Mouse (Mus musculus): ENCODE data around the gene Pdik1l.

Gene Pdik1l

DNA sequence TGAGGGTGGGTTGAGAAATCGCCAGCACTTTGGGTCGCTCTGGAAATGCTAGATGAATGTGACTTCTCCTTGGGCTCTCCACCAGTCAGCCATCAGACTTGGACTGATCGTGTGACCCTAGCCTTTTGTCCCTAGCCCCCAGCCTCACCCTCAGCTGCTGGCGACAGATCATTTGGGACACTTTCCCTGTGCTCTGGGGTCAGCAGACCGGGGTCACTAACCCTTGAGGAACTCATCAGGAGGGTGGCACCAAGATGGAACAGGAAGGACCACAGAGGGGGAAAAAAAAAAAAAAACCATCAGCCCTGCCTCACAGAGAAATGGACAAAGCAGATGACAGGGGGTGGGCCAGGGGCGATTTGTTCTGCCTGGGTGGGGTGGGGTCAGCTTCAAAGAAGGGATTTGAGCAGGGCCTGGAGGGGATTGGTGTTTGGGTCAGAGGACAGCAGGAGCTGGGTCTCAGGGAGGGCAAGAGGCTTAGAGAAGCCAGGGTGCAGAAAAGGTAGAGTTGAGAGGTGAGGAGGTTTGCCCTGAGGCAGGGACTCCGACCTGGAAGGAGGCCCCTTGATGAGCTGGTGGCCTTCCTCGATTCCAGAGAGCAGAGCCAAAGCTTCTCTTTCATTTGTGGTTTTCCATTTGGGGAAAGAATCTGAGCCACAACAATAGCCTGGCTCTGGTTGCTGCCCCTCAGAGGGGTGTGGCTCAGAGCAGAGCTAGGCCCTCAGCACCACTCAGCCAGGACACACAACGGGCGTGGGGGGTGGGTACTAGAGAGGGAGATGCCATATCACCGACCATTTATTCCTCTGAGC lies 30.3 kb downstream of the Pdik1l start:
- DNase-seq (ENCODE audit: low spot score), result peak; percentile 69

DNA sequence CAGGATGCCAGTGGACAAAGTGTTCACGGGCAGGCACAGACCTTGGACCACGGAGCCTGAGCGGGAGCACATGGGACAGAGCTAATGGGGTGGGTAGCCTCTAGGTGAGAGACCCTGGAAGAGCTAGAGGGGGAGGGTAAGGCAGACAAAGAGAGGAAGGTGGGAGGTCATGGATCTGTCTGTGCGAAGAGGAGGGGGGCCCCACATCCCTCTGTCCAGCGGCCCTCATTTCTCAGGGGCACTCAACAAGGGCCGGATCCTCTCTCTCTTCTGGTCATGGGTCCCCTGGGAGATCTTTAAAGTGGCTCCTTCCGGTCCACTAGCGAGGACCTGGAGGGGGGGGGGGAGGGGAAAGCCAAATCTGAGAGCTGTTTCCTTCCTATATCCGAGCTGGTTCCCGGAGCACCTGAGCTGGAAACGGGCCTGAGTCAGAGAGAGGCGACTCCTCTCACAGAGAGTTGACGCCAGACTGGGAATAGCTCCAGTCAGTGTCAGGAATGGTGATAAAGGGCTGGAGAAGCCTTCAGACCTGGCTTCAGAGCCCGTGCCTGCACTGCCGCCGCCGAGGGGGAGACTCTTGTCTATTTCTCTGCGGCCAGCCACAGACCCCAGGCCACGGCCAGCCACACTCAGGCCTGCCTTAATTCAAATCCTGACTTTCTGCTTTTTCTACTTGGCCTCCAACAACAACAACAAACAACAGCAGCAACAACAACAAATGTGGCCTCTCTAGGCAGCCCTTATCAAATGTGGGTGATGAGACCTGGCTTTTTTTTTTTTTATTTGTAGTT lies 31.1 kb downstream of the Pdik1l start:
- DNase-seq (ENCODE audit: low spot score), result peak; percentile 77

DNA sequence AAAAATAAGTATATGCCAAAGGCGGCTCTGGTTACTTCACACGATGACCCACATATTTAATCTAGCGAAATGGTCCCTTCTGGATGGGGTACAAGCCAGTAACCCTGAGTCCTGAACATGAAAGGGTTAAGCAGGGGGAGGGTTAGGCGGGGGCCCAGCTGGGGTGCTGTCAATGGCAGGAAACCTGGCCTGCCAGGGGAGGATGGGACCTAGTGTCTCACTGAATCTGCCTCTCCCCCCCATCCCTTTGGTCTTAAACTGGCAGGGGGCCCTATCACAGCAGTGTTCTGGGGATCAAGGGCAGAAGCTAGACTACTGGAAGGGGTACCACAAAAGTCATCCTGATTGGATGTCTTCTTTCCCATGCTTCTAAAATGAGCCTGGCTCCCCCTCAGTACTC lies 31.8 kb downstream of the Pdik1l start:
- DNase-seq (ENCODE audit: low spot score), result peak; percentile 49

DNA sequence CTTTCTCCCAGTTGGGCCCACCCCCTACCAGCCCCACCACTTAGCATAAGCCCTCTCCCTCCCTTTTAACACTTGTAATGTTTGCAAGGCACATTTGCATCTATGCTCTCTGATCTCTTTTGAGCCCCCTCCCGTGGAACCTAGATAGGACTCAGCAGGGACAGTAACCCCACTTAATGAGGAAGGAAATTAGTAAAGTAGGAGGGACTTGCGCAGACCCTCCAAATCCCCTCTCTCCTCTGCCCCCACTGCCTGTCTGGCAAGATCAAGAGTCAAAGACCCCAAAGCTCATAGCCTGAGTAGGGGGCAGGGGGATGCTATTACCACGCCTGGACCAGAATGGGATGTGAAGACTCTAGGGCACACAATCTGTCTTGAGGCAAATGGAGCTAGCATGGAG lies 32.9 kb downstream of the Pdik1l start:
- DNase-seq (ENCODE audit: low spot score), result no peak

DNA sequence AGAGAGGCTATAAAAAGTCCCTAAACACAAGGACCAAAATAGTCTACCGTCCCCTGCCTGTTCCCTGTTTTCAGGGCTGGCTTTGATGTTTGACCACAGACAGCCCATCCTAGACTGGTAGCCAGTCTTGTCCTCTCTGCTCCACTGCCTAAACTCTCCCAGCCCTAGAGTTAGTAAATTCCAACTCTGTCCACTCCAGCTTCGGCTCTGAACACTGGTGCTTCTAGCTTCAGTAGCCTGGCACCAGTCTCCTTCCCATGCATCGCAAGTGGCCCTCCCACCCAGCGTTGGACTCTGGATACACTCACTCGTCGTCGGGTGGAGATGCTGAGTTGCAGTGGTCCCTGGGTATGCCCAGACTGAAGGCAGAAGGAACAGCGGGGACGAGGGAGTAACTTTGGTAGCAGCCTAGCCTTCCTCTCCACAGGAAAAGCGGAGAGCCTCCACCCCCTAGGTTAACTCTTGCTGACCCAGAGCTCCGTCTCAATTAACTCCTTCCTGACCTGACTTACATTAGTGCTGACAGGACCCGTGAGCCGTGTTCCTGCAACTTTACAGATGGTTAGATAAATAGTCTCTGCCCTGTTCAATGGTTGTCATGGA lies 33.9 kb downstream of the Pdik1l start, which contains the start of gene Grrp1:
TSS of gene Grrp1 (minus strand) at position 385 of the 603 bp plus-strand sequence.
- DNase-seq (ENCODE audit: low spot score), result peak; percentile 82

DNA sequence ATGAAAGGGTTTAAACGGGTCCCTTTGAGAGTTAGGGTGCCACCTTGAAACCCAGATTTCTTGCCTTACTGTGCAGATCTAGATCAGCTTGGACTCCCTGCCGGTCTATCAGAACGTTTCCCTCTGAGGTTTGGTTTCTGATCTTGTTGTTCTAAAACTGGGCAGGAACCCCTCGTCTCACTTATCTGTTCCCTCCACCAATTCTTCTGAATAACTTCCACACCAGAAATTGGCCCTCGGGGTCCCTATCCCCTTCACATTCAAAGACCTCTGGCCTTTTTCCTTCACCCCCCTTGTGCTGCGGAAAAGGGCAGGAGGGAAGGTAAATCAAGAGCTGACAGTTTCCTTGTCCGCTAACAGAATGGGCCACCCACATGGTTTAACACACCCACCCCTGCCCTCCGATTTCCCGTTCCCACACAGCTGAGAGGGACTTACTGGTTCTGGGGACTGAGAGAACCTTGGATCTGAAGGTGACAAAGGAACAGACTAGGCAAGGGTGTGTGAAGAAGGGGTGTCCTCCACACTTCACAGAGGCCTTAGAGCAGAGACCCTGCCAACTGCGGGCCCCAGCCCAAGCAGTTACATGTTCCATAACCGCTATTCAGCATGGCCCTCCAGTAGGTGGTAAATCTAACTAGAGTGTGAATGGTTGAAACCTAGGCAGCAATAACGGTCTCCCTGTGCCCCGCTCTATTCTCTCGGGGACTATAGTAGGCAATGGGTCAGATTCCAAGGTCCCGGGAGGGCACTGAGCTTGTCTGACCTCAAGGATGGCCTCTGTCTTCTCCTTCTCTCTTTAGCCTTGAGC lies 34.6 kb downstream of the Pdik1l start:
- DNase-seq (ENCODE audit: low spot score), result peak; percentile 66

DNA sequence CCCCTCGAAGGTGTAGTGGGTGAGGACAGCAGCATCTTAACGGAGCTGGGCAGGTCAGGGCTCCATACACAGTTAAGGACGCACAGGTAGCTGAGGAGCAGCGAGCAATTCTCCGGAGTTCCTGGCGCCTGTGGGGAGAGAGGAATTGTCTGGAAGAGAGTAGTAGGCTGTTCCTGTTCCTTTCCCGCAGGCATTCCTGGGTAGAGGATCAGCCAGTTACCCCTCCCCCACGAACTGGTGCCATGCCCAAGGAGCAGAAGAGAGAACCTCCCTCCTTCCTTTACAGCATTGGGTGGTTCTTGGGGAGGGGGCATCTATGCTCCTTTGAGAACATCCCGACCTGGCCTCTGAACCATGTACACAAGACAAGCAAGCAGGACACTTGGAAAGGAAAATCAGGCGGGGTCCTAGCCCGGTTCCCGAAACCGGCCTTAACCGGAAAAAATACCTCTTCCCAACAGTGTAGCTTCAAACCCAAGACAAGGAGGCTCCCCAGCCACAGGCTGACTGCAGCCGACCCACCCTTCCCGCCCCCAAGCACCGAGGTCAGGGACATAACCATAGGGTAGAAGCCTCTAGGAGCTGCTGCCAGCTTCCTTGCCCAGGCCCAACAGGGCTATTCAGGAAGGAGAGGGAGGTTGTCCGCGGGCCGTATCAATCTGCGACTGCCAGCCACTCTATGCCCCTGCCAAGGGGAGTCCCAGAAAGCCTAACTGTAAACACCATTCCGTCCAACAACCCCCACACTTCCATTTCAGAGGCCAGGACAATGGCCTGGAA lies 35.4 kb downstream of the Pdik1l start:
- DNase-seq (ENCODE audit: low spot score), result peak; percentile 54

DNA sequence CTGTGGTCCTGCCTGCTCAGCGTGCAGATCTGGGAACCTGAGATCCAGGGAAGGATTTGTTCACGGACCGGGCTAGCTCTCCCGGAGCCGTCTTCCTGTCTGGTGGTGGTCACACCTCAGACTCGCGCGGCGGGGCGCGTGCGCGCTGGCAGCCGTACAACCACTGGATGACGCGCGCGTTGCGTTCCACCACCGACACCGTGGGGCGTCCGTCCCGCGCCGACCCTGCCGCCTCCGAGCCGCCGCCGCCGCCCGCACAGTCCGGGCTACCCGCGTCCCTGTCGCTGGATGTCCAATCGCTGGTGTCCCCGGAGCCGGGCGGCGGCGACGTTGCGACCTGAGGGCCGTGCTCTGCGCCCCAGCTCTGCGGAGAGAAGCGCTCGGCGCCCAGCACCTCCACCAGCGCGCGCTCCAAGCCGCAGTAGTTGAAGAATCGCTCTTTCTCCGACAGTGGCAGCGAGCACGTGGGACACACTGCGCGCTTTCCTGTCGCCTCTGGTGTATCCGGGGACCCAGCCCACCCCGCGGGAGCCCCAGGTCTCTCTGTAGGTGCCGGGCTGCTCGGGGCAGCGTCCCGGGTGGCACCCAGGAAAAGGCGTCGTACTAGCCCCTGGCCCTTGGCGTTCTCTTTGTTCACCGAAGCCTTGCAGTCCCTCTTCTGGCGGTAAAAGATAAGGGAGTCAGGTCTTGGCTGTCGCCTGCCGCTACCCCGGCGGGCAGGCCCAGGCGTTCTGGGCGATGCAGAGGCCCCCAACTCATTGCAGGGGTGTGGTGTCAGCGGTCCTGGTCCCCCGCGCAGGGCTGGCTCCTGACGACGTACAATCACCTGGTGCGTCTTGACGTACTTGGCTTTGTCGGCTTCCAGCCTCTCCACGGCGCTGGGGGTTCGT lies 36.2 kb downstream of the Pdik1l start:
- DNase-seq (ENCODE audit: low spot score), result peak; percentile 54

DNA sequence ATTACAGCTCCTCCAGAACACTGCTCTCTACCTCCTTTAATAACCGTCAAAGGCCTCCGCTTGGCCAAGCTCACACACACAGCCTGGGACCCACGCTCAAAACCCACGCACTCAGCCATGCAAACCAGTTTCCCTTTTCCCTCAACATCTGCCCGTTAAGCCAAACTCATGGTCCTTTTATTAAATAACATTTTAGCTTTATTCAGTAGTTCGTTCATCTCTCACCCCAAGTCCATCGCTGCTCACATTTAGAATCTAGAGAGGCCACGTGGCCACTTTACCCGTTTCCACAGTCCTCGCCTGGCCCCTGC lies 36.8 kb downstream of the Pdik1l start:
- DNase-seq (ENCODE audit: low spot score), result peak; percentile 50

DNA sequence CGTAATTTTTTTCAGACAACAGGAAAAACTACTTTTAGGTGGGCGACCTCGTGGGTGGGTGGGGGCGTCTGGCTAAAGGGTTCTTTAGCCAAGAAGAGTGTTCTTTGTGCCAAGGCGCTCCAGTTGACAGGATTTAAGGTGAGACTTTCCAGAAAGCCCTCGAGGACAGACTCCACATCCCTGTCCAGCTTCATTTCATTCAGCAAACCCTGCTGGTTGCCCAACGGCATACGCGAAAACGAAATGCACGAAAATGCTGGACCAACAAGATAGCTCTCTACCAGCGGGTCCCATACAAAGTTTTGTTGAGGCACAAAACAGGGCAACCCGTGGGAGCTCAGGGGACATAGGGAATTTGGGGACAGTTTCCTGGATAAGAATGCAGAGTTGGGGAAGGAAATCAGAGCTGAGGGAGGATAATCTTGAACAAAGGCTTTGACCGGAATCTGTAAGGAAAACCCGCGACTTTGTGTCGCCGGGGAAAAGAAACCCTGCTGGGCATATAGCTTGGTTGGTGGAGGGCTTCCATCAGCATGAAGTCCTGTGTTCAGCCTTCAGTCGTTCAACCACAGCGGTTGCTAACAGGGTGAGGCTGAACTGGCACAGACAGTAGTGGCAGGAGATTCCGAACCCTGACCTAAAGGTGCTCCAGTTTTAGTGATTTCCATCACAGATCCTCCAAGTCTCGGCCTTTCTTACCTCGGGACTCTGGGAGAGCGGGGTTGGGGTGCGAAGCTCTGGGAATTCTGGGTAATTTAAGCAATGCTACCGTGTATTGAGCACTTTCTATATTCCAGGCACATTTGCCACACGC lies 37.4 kb downstream of the Pdik1l start:
- DNase-seq (ENCODE audit: low spot score), result peak; percentile 65

DNA sequence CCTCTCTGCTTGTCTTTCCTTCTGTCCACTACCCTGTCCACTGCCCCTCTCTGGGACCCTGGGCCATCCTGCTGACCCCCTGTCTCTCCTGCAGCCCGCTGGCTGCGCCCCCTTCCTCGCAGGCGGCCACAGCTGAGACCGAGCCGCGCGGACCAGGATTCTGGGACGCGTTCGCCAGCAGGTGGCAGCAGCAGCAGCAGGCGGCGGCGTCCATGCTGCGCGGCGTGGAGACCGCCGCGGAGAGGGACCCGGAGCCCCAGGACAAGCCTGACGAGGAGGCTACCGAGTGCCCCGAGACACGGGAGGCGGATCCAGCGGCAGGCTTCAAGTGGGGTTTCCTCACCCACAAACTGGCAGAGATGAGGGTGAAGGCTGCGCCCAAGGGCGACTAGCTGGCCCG lies 38.0 kb downstream of the Pdik1l start:
- peak; percentile 79 for DNase-seq (ENCODE audit: low spot score)

DNA sequence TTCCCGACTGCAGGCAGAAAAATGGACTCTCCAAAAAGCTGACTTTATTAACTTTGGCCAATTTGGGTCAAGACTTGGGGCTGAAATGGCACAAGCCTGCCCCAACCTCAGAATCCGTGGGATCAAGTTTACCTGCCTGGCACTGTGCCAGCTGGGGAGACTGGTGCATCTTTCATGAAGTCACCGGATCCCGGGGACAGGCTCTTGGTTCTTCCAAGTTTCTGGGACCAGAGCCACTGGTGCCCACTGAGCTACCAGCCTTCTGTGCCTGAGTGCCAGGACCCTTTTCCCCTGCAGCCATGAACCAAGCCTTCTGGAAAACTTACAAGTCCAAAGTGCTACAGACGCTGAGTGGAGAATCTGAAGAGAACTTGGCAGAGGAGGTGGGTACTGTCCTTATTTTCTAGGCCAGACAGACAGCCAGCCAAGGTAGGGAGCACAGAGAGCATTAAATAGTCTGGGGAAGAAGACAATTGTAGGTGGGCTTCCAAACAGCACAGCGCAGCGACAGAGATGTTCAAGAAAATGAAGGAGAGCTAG lies 40.9 kb downstream of the Pdik1l start, which contains the start of gene Gm30191:
TSS of gene Gm30191 (plus strand) at position 217 of the 540 bp plus-strand sequence.
- no peak for DNase-seq (ENCODE audit: low spot score)

DNA sequence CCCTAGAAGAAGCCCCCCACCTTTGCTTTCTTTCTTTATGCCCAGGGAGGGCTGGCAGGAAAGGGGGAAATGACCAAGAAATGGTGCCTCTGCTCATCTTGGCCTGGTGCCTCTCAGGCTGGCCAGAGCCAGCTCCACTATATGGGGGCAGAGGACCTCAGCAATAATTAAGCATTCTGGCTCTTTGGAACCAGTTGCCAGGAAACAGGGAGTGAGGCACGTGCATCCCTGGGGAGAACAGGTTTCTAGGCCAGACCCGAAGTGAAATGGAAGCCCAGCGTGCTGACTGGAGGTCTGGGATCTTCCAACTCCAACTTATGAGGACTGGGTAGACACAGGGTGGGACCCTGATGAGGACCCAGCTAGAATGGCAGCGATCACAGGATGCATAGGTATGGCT lies 41.4 kb downstream of the Pdik1l start:
- DNase-seq (ENCODE audit: low spot score), result no peak

DNA sequence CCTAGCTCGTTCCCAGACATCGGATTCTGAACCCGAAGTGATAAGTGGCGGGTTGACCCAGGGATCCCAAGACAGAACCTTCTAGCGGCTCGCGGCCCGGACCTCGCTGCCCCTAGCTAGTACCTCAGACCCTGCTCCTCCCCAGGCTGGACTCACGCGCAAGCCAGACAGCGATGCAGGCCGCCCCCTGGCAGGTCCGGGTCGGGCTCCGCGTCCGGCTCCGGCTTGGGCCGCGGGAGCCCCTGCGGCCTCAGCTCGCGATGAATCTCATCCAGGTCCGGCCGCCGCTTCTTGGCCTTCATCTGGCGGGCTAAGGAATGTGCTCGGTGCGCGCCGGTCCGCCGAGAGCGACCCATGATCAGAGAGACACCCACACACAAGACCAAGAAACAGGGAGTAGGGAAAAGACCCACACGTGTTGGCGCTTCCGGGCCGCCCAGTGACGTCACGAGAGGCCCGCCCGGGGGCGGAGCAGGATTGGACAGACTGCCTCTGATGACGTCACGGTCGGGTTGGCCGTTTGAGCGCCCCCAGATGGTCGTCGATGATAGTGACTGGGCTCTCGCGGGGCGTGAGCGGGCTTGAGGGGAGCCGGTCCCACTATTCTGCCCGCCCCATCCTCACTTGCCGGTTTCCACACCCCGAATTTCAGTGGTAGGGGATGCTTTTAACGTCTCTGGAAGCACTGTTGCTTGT lies 42.4 kb downstream of the Pdik1l start, which contains the start of gene Zfp593:
TSS of gene Zfp593 (minus strand) at position 445 of the 696 bp plus-strand sequence.
- peak; percentile 96 for DNase-seq (ENCODE audit: low spot score)

DNA sequence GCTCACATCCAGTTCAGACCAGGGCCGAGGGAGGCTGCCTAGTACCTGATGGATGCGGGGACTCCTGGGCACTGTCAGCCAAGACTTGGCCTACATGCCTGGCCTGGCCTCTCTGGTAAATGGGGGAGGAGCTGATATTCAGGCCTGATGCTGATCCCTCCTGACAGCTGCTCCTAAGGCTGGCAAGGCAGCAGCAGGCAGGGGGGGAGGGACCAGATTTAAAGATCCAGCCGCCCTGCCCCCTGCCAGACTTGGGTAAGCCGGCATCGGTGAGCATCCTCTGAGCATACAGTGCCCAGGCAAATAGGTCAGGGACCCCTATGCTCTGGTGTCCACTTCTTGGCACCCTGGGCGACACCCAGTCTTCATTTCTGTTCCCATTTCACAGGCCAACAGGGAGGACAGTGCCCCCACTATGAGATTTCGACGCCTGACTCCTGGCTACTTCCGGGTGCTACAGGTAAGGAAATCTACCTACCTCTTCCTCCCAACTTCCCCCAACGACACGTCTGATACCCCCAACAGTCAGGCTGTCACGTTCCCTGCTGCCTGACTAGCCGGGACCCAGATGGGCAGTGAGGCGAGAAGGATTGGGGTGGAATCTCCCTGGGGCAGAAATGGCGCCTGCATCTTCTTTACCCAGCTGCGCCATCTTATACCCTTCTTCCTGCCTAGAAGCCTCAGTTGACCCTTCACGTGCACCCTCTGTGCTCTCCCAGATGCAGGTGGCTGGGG lies 44.0 kb downstream of the Pdik1l start, which contains the start of gene E130218I03Rik:
TSS of gene E130218I03Rik (plus strand) at position 147 of the 735 bp plus-strand sequence.
- no peak for DNase-seq (ENCODE audit: low spot score)

DNA sequence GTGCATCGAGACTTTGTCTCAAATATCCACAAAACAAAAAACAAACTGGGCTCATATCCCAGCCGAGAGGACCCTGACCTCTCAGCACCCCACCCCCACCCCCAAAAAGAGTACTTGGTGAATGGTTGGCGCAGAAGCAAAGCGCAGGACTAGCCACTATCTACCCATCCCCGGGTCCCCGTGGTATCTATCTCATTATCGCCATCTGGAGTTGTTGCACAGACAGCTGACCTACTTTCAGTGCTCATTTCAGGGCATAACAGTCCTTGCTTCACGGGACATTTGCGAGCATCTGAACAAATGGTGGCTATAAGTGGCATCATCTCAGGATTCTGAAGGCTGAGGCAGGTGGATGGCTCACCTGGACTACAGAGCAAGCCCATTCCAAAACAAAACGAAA lies 49.0 kb downstream of the Pdik1l start:
- DNase-seq (ENCODE audit: low spot score), result peak; percentile 13

DNA sequence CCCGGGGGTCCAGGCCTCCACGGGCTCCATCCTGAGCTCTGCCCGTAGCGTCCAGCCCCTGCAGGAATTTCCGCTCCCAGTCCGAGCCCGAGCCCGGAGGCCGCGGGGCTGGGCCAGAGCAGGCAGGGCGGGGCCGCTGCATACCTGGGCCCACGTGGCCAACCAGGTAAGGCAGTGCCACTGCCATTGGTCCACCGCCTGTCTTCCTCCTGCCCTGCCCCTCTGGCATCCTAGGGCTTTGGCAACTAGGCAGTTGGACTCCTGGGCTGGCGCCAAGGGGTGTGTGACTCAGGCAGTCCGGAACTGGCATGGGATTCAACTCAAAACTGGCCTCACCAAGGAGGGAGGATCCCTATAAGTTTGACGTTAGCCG lies 49.4 kb downstream of the Pdik1l start, which contains the start of gene Cnksr1:
TSS of gene Cnksr1 (minus strand) at position 121 of the 373 bp plus-strand sequence.
- DNase-seq (ENCODE audit: low spot score), result peak; percentile 21

Measured in embryo, embryonic 10.5 days (tissue).